ENCODE assay signal across 8 mouse cellular contexts in genomic region chr3:145939402-145939801, GRCm38 (mm10). TPM values are rescaled to one million over a fixed set of nuclear protein-coding genes. Genes with fewer than 3 reads are reported as not detected.
DNase-seq lines count a peak whose midpoint lies in the region; ATAC-seq lines count a peak whose summit lies in the region.
"Had no signal": no experiment of that assay in that cellular context is flagged by ENCODE, and none has a peak within 500 bp of the region (broad histone marks: within the 10 kb centered on the region; RNA-seq: fewer than 3 reads in every experiment).

No protein-coding gene starts in this region.

- WGBS in forebrain, embryonic 11.5 days, result 86% methylated on average over 12 of the region's 12 CpGs
- WGBS in liver, embryonic 12.5 days (ENCODE audit: insufficient replicate concordance), result 23% methylated on average over 12 of the region's 12 CpGs
- 74% methylated on average over 12 of the region's 12 CpGs for WGBS in stomach, embryonic 16.5 days

- DNase-seq in retina, postnatal 1 day, result peak; percentile 20
- no peak for DNase-seq in retina, embryonic 14.5 days (ENCODE audit: low spot score)
- no peak for DNase-seq in forebrain, embryonic 11.5 days (ENCODE audit: low spot score)
- no peak for DNase-seq in thymus, postnatal 36 days
- no peak for DNase-seq in layer of hippocampus, adult 11-12 months (ENCODE audit: low spot score)
- DNase-seq: kidney, postnatal 36 days had no signal

- H3K4me1 ChIP-seq in forebrain, embryonic 11.5 days (replicated peaks; ENCODE audit: control insufficient read depth, insufficient read depth, low read length), result peaks cover 8% of the 10 kb centered on the region
- peaks cover 48% of the 10 kb centered on the region for H3K4me1 ChIP-seq in liver, embryonic 12.5 days
- H3K4me1 ChIP-seq in stomach, embryonic 16.5 days (ENCODE audit: control insufficient read depth, insufficient read depth, low read length), result peaks cover 19% of the 10 kb centered on the region

- no peaks in the 10 kb centered on the region; the same call in 1 of the 2 replicates for H3K36me3 ChIP-seq in forebrain, embryonic 11.5 days (ENCODE audit: control insufficient read depth, insufficient read depth, low read length)
- peaks cover 38% of the 10 kb centered on the region for H3K36me3 ChIP-seq in liver, embryonic 12.5 days
- H3K36me3 ChIP-seq in stomach, embryonic 16.5 days (ENCODE audit: control insufficient read depth, insufficient read depth, low read length), result peaks cover 8% of the 10 kb centered on the region

- peak overlapping the region; percentile 3; the same call in 1 of the 2 replicates for H3K4me3 ChIP-seq in forebrain, embryonic 11.5 days (ENCODE audit: low read depth, low read length)
- H3K4me3 ChIP-seq in liver, embryonic 12.5 days, result peak overlapping the region; percentile 84
- H3K4me3 ChIP-seq in stomach, embryonic 16.5 days (replicated peaks; ENCODE audit: low read length), result peak overlapping the region; percentile 94

- no peaks in the 10 kb centered on the region for H3K9me3 ChIP-seq in forebrain, embryonic 11.5 days (ENCODE audit: control insufficient read depth, low read length)
- H3K9me3 ChIP-seq in liver, embryonic 12.5 days (replicated peaks), result no peaks in the 10 kb centered on the region
- no peaks in the 10 kb centered on the region for H3K9me3 ChIP-seq in stomach, embryonic 16.5 days (replicated peaks; ENCODE audit: control insufficient read depth, low read length)

- H3K9ac ChIP-seq in forebrain, embryonic 11.5 days (ENCODE audit: low read length), result no peak overlapping the region
- H3K9ac ChIP-seq in liver, embryonic 12.5 days, result peak overlapping the region; percentile 87; the same call in 1 of the 2 replicates
- H3K9ac ChIP-seq in stomach, embryonic 16.5 days (ENCODE audit: low read length), result no peak overlapping the region; the same call in 1 of the 2 replicates

- no peak overlapping the region for H3K27ac ChIP-seq in forebrain, embryonic 11.5 days (ENCODE audit: low read depth, low read length)
- H3K27ac ChIP-seq in liver, embryonic 12.5 days, result no peak overlapping the region
- H3K27ac ChIP-seq in stomach, embryonic 16.5 days (ENCODE audit: low read length), result no peak overlapping the region

- no peak for ATAC-seq in forebrain, embryonic 11.5 days (replicated peaks; ENCODE audit: low FRiP score)
- peak; percentile 73 for ATAC-seq in liver, embryonic 12.5 days
- no peak for ATAC-seq in stomach, embryonic 16.5 days (ENCODE audit: insufficient read depth, low FRiP score)

- no peaks in the 10 kb centered on the region for H3K27me3 ChIP-seq in forebrain, embryonic 11.5 days (ENCODE audit: control insufficient read depth, insufficient read depth, low read length)
- H3K27me3 ChIP-seq in liver, embryonic 12.5 days (replicated peaks), result no peaks in the 10 kb centered on the region
- H3K27me3 ChIP-seq in stomach, embryonic 16.5 days (ENCODE audit: control insufficient read depth, insufficient read depth, low read length), result no peaks in the 10 kb centered on the region

- H3K4me2 ChIP-seq in forebrain, embryonic 11.5 days (ENCODE audit: low read depth, low read length, severe bottlenecking), result peak overlapping the region; percentile 61; the same call in 1 of the 2 replicates
- H3K4me2 ChIP-seq in liver, embryonic 12.5 days, result peak overlapping the region; percentile 90
- H3K4me2 ChIP-seq in stomach, embryonic 16.5 days (ENCODE audit: low read depth, low read length), result peak overlapping the region; percentile 64

RNA-seq across cellular contexts. Expression of gene 2410004B18Rik, which starts 1.6 kb away (rescaled TPM):
- polyA plus RNA-seq in forebrain, embryonic 11.5 days (2014; fragmentation: Nextera tagmentation; extraction: Ambion mirVana), result 57.6 and 59.5 TPM in 2 replicates
- 25.6 and 27.4 TPM in 2 replicates for polyA plus RNA-seq in liver, embryonic 12.5 days (2016; fragmentation: Nextera tagmentation; extraction: Ambion mirVana)
- polyA plus RNA-seq in stomach, embryonic 16.5 days (2015; fragmentation: Nextera tagmentation; extraction: Ambion mirVana), result 31.7 and 41.2 TPM in 2 replicates

RNA-seq across cellular contexts. Expression of gene Bcl10, which starts 16.8 kb away (rescaled TPM):
- polyA plus RNA-seq in forebrain, embryonic 11.5 days (2014; fragmentation: Nextera tagmentation; extraction: Ambion mirVana), result 52.0 and 55.4 TPM in 2 replicates
- polyA plus RNA-seq in liver, embryonic 12.5 days (2016; fragmentation: Nextera tagmentation; extraction: Ambion mirVana), result 25.0 and 26.0 TPM in 2 replicates
- polyA plus RNA-seq in stomach, embryonic 16.5 days (2015; fragmentation: Nextera tagmentation; extraction: Ambion mirVana), result 50.3 and 52.1 TPM in 2 replicates

RNA-seq across cellular contexts. Expression of gene Syde2, which starts 48.3 kb away (rescaled TPM):
- polyA plus RNA-seq in forebrain, embryonic 11.5 days (2014; fragmentation: Nextera tagmentation; extraction: Ambion mirVana), result 1.6 and 2.0 TPM in 2 replicates
- polyA plus RNA-seq in liver, embryonic 12.5 days (2016; fragmentation: Nextera tagmentation; extraction: Ambion mirVana), result 1.3 and 1.4 TPM in 2 replicates
- polyA plus RNA-seq in stomach, embryonic 16.5 days (2015; fragmentation: Nextera tagmentation; extraction: Ambion mirVana), result 1.6 and 1.9 TPM in 2 replicates

Comparison
In these comparisons a context has a peak if more than half of its experiments do, and no peak if none do; other contexts are left out.
1. H3K4me3 ChIP-seq: peak in every context shown above with its lines; median percentile 94 in stomach, embryonic 16.5 days; 84 in liver, embryonic 12.5 days; 3 in forebrain, embryonic 11.5 days.